Mouse (Mus musculus): ENCODE measurements around the gene Lima1.
A peak's percentile ranks its signal among the peaks of the same experiment; 100 is the strongest.
"Not testable (repeated sequence)": the region's sequence is repeated elsewhere in the genome, so short reads cannot be mapped to it uniquely, and the experiment has no call there.

The Lima1 gene

GRCm38 (mm10) chr15:99875334-99875869, at the start of gene Lima1:
Lima1 (minus strand) TSS chr15:99875456.
- DNase-seq: peak; percentile 84

- DNase-seq: no peak
These were observed 44.4 kb upstream of the Lima1 start for GRCm38 (mm10) chr15:99919601-99920158.

- no peak for DNase-seq
These were observed 42.0 kb upstream of the Lima1 start for GRCm38 (mm10) chr15:99917264-99917663.

GRCm38 (mm10) chr15:99914613-99915012, 39.4 kb upstream of the Lima1 start:
- DNase-seq: no peak

- DNase-seq: no peak
These were observed 36.5 kb upstream of the Lima1 start for GRCm38 (mm10) chr15:99911785-99912184.

- peak; percentile 18 for DNase-seq
These were observed 34.2 kb upstream of the Lima1 start for GRCm38 (mm10) chr15:99909339-99909996.

- DNase-seq: no peak
These were observed 32.3 kb upstream of the Lima1 start for GRCm38 (mm10) chr15:99907514-99907913.

GRCm38 (mm10) chr15:99907041-99907440, 31.8 kb upstream of the Lima1 start:
- DNase-seq: no peak

- no peak for DNase-seq
These were observed 29.6 kb upstream of the Lima1 start for GRCm38 (mm10) chr15:99904841-99905240.

GRCm38 (mm10) chr15:99904333-99904732, 29.1 kb upstream of the Lima1 start:
- DNase-seq: peak; percentile 14

- no peak for DNase-seq
These were observed 28.0 kb upstream of the Lima1 start for GRCm38 (mm10) chr15:99903227-99903626.

- DNase-seq: no peak
These were observed 27.5 kb upstream of the Lima1 start for GRCm38 (mm10) chr15:99902786-99903185.

GRCm38 (mm10) chr15:99896621-99897020, 21.4 kb upstream of the Lima1 start:
- no peak for DNase-seq

GRCm38 (mm10) chr15:99891355-99891754, 16.1 kb upstream of the Lima1 start:
- no peak for DNase-seq

- no peak for DNase-seq
These were observed 15.4 kb upstream of the Lima1 start for GRCm38 (mm10) chr15:99890412-99891236.

GRCm38 (mm10) chr15:99889275-99889874, 14.1 kb upstream of the Lima1 start:
- DNase-seq: no peak

GRCm38 (mm10) chr15:99887130-99887529, 11.9 kb upstream of the Lima1 start:
- not testable (repeated sequence) for DNase-seq

- DNase-seq: no peak
These were observed 8.8 kb upstream of the Lima1 start for GRCm38 (mm10) chr15:99884038-99884437.

- no peak for DNase-seq
These were observed 3.3 kb upstream of the Lima1 start for GRCm38 (mm10) chr15:99878541-99878940.

GRCm38 (mm10) chr15:99874612-99875333, 483 bp downstream of the Lima1 start:
- peak; percentile 27 for DNase-seq

GRCm38 (mm10) chr15:99872543-99872942, 2.7 kb downstream of the Lima1 start:
- DNase-seq: no peak

- no peak for DNase-seq
These were observed 7.6 kb downstream of the Lima1 start for GRCm38 (mm10) chr15:99867654-99868053.

Data from cerebellum, adult 11-12 months (tissue).